Mouse (Mus musculus): ENCODE data around the gene Kdm2b.
A peak's percentile ranks its signal among the peaks of the same experiment; 100 is the strongest.

The Kdm2b gene

GRCm38 (mm10) chr5:122841126-122841525 lies 148.5 kb downstream of the Kdm2b start:
- no peak for DNase-seq (ENCODE audit: low spot score)

- DNase-seq (ENCODE audit: low spot score), result no peak
Measured at GRCm38 (mm10) chr5:122832996-122833395, 156.6 kb downstream of the Kdm2b start.

DNA sequence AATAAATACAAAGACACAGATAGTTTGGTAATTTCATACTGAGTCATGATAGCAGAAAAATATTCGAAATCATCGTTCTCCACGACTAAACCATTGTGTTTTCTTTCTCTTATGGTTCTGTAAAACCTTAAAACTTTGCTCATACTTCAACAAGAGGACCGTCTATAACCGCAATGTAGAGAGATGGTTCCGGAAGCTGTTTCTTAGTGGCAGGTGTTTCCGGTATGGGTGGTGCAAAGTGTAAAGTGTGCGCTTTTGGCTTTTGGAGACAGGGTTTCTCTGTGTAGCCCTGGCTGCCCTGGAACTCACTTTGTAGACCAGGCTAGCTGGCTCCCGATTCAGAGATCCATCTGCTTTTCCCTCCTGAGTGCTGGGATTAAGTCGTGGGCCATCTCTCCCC lies 157.1 kb downstream of the Kdm2b start:
- no peak for DNase-seq (ENCODE audit: low spot score)

DNA sequence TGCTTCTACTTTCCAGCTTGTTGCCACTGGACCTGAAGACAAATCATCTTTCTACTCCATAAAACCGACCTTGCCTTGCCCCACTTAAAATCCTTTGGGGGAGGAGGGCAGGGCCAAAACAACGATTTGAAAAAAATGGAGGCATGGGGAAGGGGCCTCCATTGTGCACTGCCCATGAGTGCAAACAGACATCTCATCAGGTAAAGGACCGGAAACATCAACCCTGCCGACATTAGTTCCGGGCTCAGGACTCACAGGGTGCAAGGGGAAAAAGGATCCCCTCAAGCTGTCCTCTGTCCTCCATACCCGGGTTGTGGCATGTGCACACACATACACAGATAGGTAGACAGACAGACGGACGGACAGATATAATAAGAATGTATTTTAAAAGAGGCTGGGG lies 164.5 kb downstream of the Kdm2b start:
- no peak for DNase-seq (ENCODE audit: low spot score)

- no peak for DNase-seq (ENCODE audit: low spot score)
Measured at GRCm38 (mm10) chr5:122824450-122824849, 165.2 kb downstream of the Kdm2b start.

DNA sequence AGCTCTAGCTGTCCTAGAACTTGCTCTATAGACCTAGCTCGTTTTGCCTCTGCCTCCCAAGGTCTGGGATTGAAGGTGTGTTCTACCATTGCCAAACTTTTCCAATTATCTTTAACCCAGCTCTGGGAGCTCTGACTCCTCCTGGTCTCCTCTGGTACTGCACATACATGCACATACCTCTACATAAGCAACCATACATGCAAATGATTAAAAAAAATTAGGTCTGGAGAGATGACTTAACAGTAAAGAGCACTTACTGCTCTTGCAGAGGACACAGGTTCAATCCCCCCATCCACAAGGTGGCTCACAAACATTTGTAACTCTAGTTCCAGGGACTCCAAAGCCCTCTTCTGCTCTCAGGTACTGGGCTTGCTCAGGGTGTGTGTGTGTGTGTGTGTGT lies 165.6 kb downstream of the Kdm2b start:
- no peak for DNase-seq (ENCODE audit: low spot score)

- DNase-seq (ENCODE audit: low spot score), result no peak
Measured at GRCm38 (mm10) chr5:122822441-122822840, 167.2 kb downstream of the Kdm2b start.

GRCm38 (mm10) chr5:122821524-122821885 lies 168.1 kb downstream of the Kdm2b start:
- no peak for DNase-seq (ENCODE audit: low spot score)

DNA sequence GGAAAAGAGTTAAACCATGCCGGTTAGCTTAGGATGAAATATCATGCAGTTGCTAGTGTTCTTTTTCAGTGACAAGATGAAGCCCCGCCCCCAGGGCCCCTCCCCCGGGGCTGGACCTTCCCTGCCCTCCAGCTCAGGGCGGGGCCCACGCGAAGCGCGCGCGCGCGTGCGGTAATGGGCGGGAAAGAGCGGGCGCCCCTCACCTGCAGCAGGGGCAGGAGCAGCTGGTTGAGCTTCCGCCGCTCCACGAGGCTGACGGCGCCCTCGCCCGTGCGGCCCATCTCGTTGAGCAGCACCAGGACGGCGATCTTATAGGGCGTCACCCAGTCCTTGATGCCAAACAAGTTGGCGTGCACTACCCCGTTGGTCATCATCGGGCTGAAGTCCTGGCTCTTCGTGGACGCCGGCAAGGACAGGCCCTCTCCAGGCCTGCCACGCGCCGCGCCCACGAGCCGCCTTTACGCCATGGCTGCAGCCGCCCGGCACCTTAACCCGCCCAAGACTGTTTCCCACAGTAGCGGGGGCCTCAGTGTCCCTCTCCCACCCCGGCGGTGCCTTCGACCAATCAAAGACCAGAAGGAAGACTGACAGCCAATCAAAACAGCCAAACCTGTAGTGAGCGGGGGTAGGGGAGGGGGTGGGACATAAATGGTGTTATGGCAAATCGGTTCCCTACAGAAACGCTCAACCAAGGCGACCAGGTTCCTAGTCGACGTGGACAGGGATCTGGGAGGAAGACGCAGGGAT lies 168.7 kb downstream of the Kdm2b start, which contains the start of gene Anapc5:
Gene Anapc5 (minus strand): TSS at position 563 of the 747 bp plus-strand sequence.
- peak; percentile 84 for DNase-seq (ENCODE audit: low spot score)

Data from ovary, postnatal 14 days (tissue).